Mouse (Mus musculus): ENCODE results near the gene Aven. TPM values are rescaled to one million over a fixed set of nuclear protein-coding genes. Genes with fewer than 3 reads are reported as not detected.

Gene Aven
- polyA plus RNA-seq, 1 experiment: not detected

- 0 out of 2 replicates have a peak, but pooled peaks cover 2% of the 10 kb centered on the region for H3K4me1 ChIP-seq (ENCODE audit: control insufficient read depth, insufficient read depth, low read length)
- WGBS: 1% methylated on average over 6 of the region's 6 CpGs
- no peak overlapping the region for H3K27ac ChIP-seq (ENCODE audit: insufficient read depth, low read depth, low read length)
- no peak overlapping the region for H3K4me3 ChIP-seq (ENCODE audit: insufficient read depth, low read depth, low read length)
- TF ChIP-seq CTCF (IDR thresholded peaks at IDR 0.05; ENCODE audit: insufficient read depth, low read depth, low read length): peak; percentile 29; the same call in 1 of the 2 replicates
- TF ChIP-seq POLR2A (IDR thresholded peaks at IDR 0.05; ENCODE audit: insufficient read depth, low read depth, low read length): no peak
Measured at GRCm38 (mm10) chr2:112501209-112501608, 8.4 kb downstream of the Aven start.

GRCm38 (mm10) chr2:112503978-112504377 is 11.2 kb downstream of the Aven start:
- Histone ChIP-seq H3K4me1 (ENCODE audit: control insufficient read depth, insufficient read depth, low read length) (0 out of 2 replicates have a peak, but pooled peaks cover 2% of the 10 kb centered on the region), H3K27ac (ENCODE audit: insufficient read depth, low read depth, low read length) (no peak overlapping the region), H3K4me3 (ENCODE audit: insufficient read depth, low read depth, low read length) (no peak overlapping the region)
- 65% methylated on average over 6 of the region's 6 CpGs for WGBS
- TF ChIP-seq CTCF (IDR thresholded peaks at IDR 0.05; ENCODE audit: insufficient read depth, low read depth, low read length) (no peak), POLR2A (IDR thresholded peaks at IDR 0.05; ENCODE audit: insufficient read depth, low read depth, low read length) (no peak)

- no peak overlapping the region for H3K4me3 ChIP-seq (ENCODE audit: insufficient read depth, low read depth, low read length)
- no peak overlapping the region for H3K27ac ChIP-seq (ENCODE audit: insufficient read depth, low read depth, low read length)
- WGBS: 72% methylated on average over 5 of the region's 5 CpGs
- H3K4me1 ChIP-seq (ENCODE audit: control insufficient read depth, insufficient read depth, low read length): no peaks in the 10 kb centered on the region
- TF ChIP-seq CTCF (IDR thresholded peaks at IDR 0.05; ENCODE audit: insufficient read depth, low read depth, low read length) (no peak), POLR2A (IDR thresholded peaks at IDR 0.05; ENCODE audit: insufficient read depth, low read depth, low read length) (no peak)
Measured at GRCm38 (mm10) chr2:112506841-112507435, 14.2 kb downstream of the Aven start.

GRCm38 (mm10) chr2:112507444-112507843 is 14.7 kb downstream of the Aven start:
- WGBS: 89% methylated on average over 1 of the region's 1 CpGs
- H3K27ac ChIP-seq (ENCODE audit: insufficient read depth, low read depth, low read length): no peak overlapping the region
- H3K4me3 ChIP-seq (ENCODE audit: insufficient read depth, low read depth, low read length): no peak overlapping the region
- no peak for TF ChIP-seq POLR2A (IDR thresholded peaks at IDR 0.05; ENCODE audit: insufficient read depth, low read depth, low read length)
- no peak for TF ChIP-seq CTCF (IDR thresholded peaks at IDR 0.05; ENCODE audit: insufficient read depth, low read depth, low read length)
- no peaks in the 10 kb centered on the region for H3K4me1 ChIP-seq (ENCODE audit: control insufficient read depth, insufficient read depth, low read length)

GRCm38 (mm10) chr2:112510140-112510539 is 17.4 kb downstream of the Aven start:
- WGBS: 97% methylated on average over 4 of the region's 4 CpGs

GRCm38 (mm10) chr2:112513036-112513435 is 20.3 kb downstream of the Aven start:
- 100% methylated on average over 1 of the region's 1 CpGs for WGBS
- Histone ChIP-seq H3K4me3 (ENCODE audit: insufficient read depth, low read depth, low read length) (no peak overlapping the region), H3K27ac (ENCODE audit: insufficient read depth, low read depth, low read length) (no peak overlapping the region), H3K4me1 (ENCODE audit: control insufficient read depth, insufficient read depth, low read length) (no peaks in the 10 kb centered on the region)
- TF ChIP-seq CTCF (IDR thresholded peaks at IDR 0.05; ENCODE audit: insufficient read depth, low read depth, low read length) (no peak), POLR2A (IDR thresholded peaks at IDR 0.05; ENCODE audit: insufficient read depth, low read depth, low read length) (no peak)

More at GRCm38 (mm10) chr2:112510140-112510539, 17.4 kb downstream of the Aven start:
- no peak overlapping the region for H3K4me3 ChIP-seq (ENCODE audit: insufficient read depth, low read depth, low read length)
- H3K4me1 ChIP-seq (ENCODE audit: control insufficient read depth, insufficient read depth, low read length): no peaks in the 10 kb centered on the region
- H3K27ac ChIP-seq (ENCODE audit: insufficient read depth, low read depth, low read length): no peak overlapping the region
- TF ChIP-seq POLR2A (IDR thresholded peaks at IDR 0.05; ENCODE audit: insufficient read depth, low read depth, low read length): no peak
- no peak for TF ChIP-seq CTCF (IDR thresholded peaks at IDR 0.05; ENCODE audit: insufficient read depth, low read depth, low read length)

- WGBS: 88% methylated on average over 3 of the region's 3 CpGs
- no peak overlapping the region for H3K27ac ChIP-seq (ENCODE audit: insufficient read depth, low read depth, low read length)
- no peaks in the 10 kb centered on the region for H3K4me1 ChIP-seq (ENCODE audit: control insufficient read depth, insufficient read depth, low read length)
- TF ChIP-seq CTCF (IDR thresholded peaks at IDR 0.05; ENCODE audit: insufficient read depth, low read depth, low read length) (no peak), POLR2A (IDR thresholded peaks at IDR 0.05; ENCODE audit: insufficient read depth, low read depth, low read length) (no peak)
- H3K4me3 ChIP-seq (ENCODE audit: insufficient read depth, low read depth, low read length): no peak overlapping the region
Measured at GRCm38 (mm10) chr2:112516728-112517127, 24.0 kb downstream of the Aven start.

- no peak overlapping the region for H3K4me3 ChIP-seq (ENCODE audit: insufficient read depth, low read depth, low read length)
- H3K27ac ChIP-seq (ENCODE audit: insufficient read depth, low read depth, low read length): no peak overlapping the region
- H3K4me1 ChIP-seq (ENCODE audit: control insufficient read depth, insufficient read depth, low read length): no peaks in the 10 kb centered on the region
- TF ChIP-seq POLR2A (IDR thresholded peaks at IDR 0.05; ENCODE audit: insufficient read depth, low read depth, low read length) (no peak), CTCF (IDR thresholded peaks at IDR 0.05; ENCODE audit: insufficient read depth, low read depth, low read length) (no peak)
- WGBS: 90% methylated on average over 3 of the region's 3 CpGs
Measured at GRCm38 (mm10) chr2:112517218-112517617, 24.5 kb downstream of the Aven start.

GRCm38 (mm10) chr2:112518541-112518940 is 25.8 kb downstream of the Aven start:
- H3K27ac ChIP-seq (ENCODE audit: insufficient read depth, low read depth, low read length): no peak overlapping the region
- no peak for TF ChIP-seq POLR2A (IDR thresholded peaks at IDR 0.05; ENCODE audit: insufficient read depth, low read depth, low read length)
- TF ChIP-seq CTCF (IDR thresholded peaks at IDR 0.05; ENCODE audit: insufficient read depth, low read depth, low read length): no peak

More at GRCm38 (mm10) chr2:112518541-112518940, 25.8 kb downstream of the Aven start:
- no peaks in the 10 kb centered on the region for H3K4me1 ChIP-seq (ENCODE audit: control insufficient read depth, insufficient read depth, low read length)
- no peak overlapping the region for H3K4me3 ChIP-seq (ENCODE audit: insufficient read depth, low read depth, low read length)

Data from olfactory bulb, adult 2 months (tissue).